Mouse (Mus musculus): ENCODE results near the gene Smurf1.

The Smurf1 gene

GRCm38 (mm10) chr5:144870782-144871181 is 94.9 kb downstream of the Smurf1 start:
- no peak for DNase-seq (ENCODE audit: low spot score in 2 of 2)

GRCm38 (mm10) chr5:144869466-144869865 is 96.2 kb downstream of the Smurf1 start:
- no peak for DNase-seq (ENCODE audit: low spot score in 2 of 2)

GRCm38 (mm10) chr5:144866923-144867322 is 98.7 kb downstream of the Smurf1 start:
- no peak for DNase-seq (ENCODE audit: low spot score in 2 of 2)

GRCm38 (mm10) chr5:144860913-144861312 is 104.7 kb downstream of the Smurf1 start:
- peak in 1 of 2 experiments; percentile 38 for DNase-seq (ENCODE audit: low spot score in 2 of 2)

- DNase-seq (ENCODE audit: low spot score in 2 of 2), result no peak
Measured at GRCm38 (mm10) chr5:144859284-144859683, 106.4 kb downstream of the Smurf1 start.

GRCm38 (mm10) chr5:144858527-144858926 is 107.1 kb downstream of the Smurf1 start:
- DNase-seq (ENCODE audit: low spot score in 2 of 2), result no peak

- no peak for DNase-seq (ENCODE audit: low spot score in 2 of 2)
Measured at GRCm38 (mm10) chr5:144855936-144856335, 109.7 kb downstream of the Smurf1 start.

GRCm38 (mm10) chr5:144853931-144854330 is 111.7 kb downstream of the Smurf1 start:
- DNase-seq (ENCODE audit: low spot score in 2 of 2), result no peak

- DNase-seq (ENCODE audit: low spot score in 2 of 2), result no peak
Measured at GRCm38 (mm10) chr5:144851820-144852219, 113.8 kb downstream of the Smurf1 start.

- no peak for DNase-seq (ENCODE audit: low spot score in 2 of 2)
Measured at GRCm38 (mm10) chr5:144849932-144850331, 115.7 kb downstream of the Smurf1 start.

GRCm38 (mm10) chr5:144848735-144849134 is 116.9 kb downstream of the Smurf1 start:
- no peak for DNase-seq (ENCODE audit: low spot score in 2 of 2)

- DNase-seq (ENCODE audit: low spot score in 2 of 2), result no peak
Measured at GRCm38 (mm10) chr5:144845352-144845751, 120.3 kb downstream of the Smurf1 start.

GRCm38 (mm10) chr5:144836100-144836499 is 129.5 kb downstream of the Smurf1 start:
- peak in 1 of 2 experiments; percentile 53 for DNase-seq (ENCODE audit: low spot score in 2 of 2)

- no peak for DNase-seq (ENCODE audit: low spot score in 2 of 2)
Measured at GRCm38 (mm10) chr5:144831840-144832469, 133.7 kb downstream of the Smurf1 start.

GRCm38 (mm10) chr5:144829631-144830030 is 136.0 kb downstream of the Smurf1 start:
- no peak for DNase-seq (ENCODE audit: low spot score in 2 of 2)

- DNase-seq (ENCODE audit: low spot score in 2 of 2), result no peak
Measured at GRCm38 (mm10) chr5:144828365-144829102, 137.1 kb downstream of the Smurf1 start.
